Mouse (Mus musculus) limb, embryonic 14.5 days (tissue): Measurements from ENCODE around the gene Olfr355. TPM values are rescaled to one million over a fixed set of nuclear protein-coding genes. Genes with fewer than 3 reads are reported as not detected.

Experiments used
- ATAC-seq: fragments of 200-750 bp; cut with Nextera tagmentation; 2 replicates; pipeline ENCODE4 v1.8.0; 2017; ENCODE audit warnings: low read depth, moderate number of reproducible peaks, moderate TSS enrichment; ENCODE audit not compliant: low FRiP score
- DNase-seq: peaks from one replicate; pipeline ENCODE4 v3.0.0-alpha.2; 2015; ENCODE audit warnings: low spot score
- H3K27ac ChIP-seq: fragments of 300-500 bp; sonication (generic); replicated peaks from 2 replicates; pipeline ENCODE4 v1.5.1; 2014; ENCODE audit warnings: low read depth, mild to moderate bottlenecking, low read length, moderate library complexity, mixed read lengths
- H3K27me3 ChIP-seq: fragments of 300-500 bp; sonication (generic); 2 replicates; pipeline ENCODE4 v1.6.1; 2014; ENCODE audit warnings: low read length, mixed read lengths; ENCODE audit not compliant: control insufficient read depth, insufficient read depth
- H3K36me3 ChIP-seq: fragments of 300-500 bp; sonication (generic); 2 replicates; pipeline ENCODE4 v1.6.1; 2014; ENCODE audit warnings: mild to moderate bottlenecking, low read length, moderate library complexity, mixed read lengths; ENCODE audit not compliant: control insufficient read depth, insufficient read depth
- H3K4me1 ChIP-seq: fragments of 300-500 bp; sonication (generic); 2 replicates; pipeline ENCODE4 v1.6.1; 2014; ENCODE audit warnings: antibody characterized with exemption, low read length, mixed read lengths; ENCODE audit not compliant: control insufficient read depth, insufficient read depth
- H3K4me2 ChIP-seq: fragments of 300-500 bp; sonication (generic); replicated peaks from 2 replicates; pipeline ENCODE4 v1.6.1; 2014; ENCODE audit warnings: low read depth, mild to moderate bottlenecking, low read length, moderate library complexity; ENCODE audit not compliant: severe bottlenecking
- H3K4me3 ChIP-seq: fragments of 300-500 bp; sonication (generic); replicated peaks from 2 replicates; pipeline ENCODE4 v1.5.1; 2014; ENCODE audit warnings: low read length
- H3K9ac ChIP-seq: fragments of 300-500 bp; sonication (generic); 2 replicates; pipeline ENCODE4 v1.6.1; 2014; ENCODE audit warnings: mild to moderate bottlenecking, low read depth, low read length, moderate library complexity; ENCODE audit not compliant: severe bottlenecking
- H3K9me3 ChIP-seq: fragments of 300-500 bp; sonication (generic); 2 replicates; pipeline ENCODE4 v1.6.1; 2016; ENCODE audit warnings: low read length; ENCODE audit not compliant: control insufficient read depth
- POLR2A ChIP-seq: fragments of 200-500 bp; IDR thresholded peaks from 2 replicates; pipeline ENCODE4 v1.8.0; 2012; ENCODE audit warnings: inconsistent platforms, mild to moderate bottlenecking, moderate library complexity, borderline replicate concordance; ENCODE audit not compliant: insufficient read depth, insufficient read length; ENCODE audit errors: extremely low read depth
- WGBS: fragments of 180-500 bp; shearing (Covaris S2); extraction: QIAGEN DNeasy Blood & Tissue Kit; methylation state at CpG from one replicate; pipeline ENCODE4 v1.1.7; 2014; 5-methylcytosine and 5-hydroxymethylcytosine counted together
- polyA plus RNA-seq, 2 experiments: library from polyadenylated mRNA; depleted of rRNA in 1 of 2; stranded (reverse) in 1 of 2; unstranded in 1 of 2; fragments of >200 nt; fragmentation: Nextera tagmentation in 1 of 2; extraction: Ambion mirVana in 1 of 2; gene quantifications; 2 replicates each; pipeline versions ENCODE4 v1.2.1 to v1.2.3; 2012 to 2014

The Olfr355 gene
- polyA plus RNA-seq (2012; rRNA removed) (not detected in 2 replicates), polyA plus RNA-seq (2014; fragmentation: Nextera tagmentation; extraction: Ambion mirVana) (not detected in 2 replicates)

GRCm38 (mm10) chr2:36928797-36929196 lies at the start of gene Olfr355:
Gene Olfr355 (minus strand): TSS chr2:36928897.
- H3K4me3 ChIP-seq, result no peak within 1 kb of the TSS
- no peak for TF ChIP-seq POLR2A
- DNase-seq (no peak), ATAC-seq (no peak)
- H3K4me2 ChIP-seq, result no peak within 1 kb of the TSS
- no peaks in the 10 kb centered on the region for H3K36me3 ChIP-seq
- no peaks in the 10 kb centered on the region for H3K27me3 ChIP-seq
- no peaks in the 10 kb centered on the region for H3K9me3 ChIP-seq
- H3K27ac ChIP-seq, result no peak within 1 kb of the TSS
- no peaks in the 10 kb centered on the region for H3K4me1 ChIP-seq
- no peak within 1 kb of the TSS for H3K9ac ChIP-seq

- H3K4me1 ChIP-seq, result no peaks in the 10 kb centered on the region
- ATAC-seq (no peak), DNase-seq (no peak)
- no peaks in the 10 kb centered on the region for H3K36me3 ChIP-seq
- no peak within 1 kb of the TSS for H3K4me2 ChIP-seq
- no peak for TF ChIP-seq POLR2A
- no peaks in the 10 kb centered on the region for H3K27me3 ChIP-seq
- H3K4me3 ChIP-seq, result no peak within 1 kb of the TSS
- no peaks in the 10 kb centered on the region for H3K9me3 ChIP-seq
- 87% methylated on average over 2 of the region's 2 CpGs for WGBS
- no peak within 1 kb of the TSS for H3K9ac ChIP-seq
- no peak within 1 kb of the TSS for H3K27ac ChIP-seq
These were observed 8.1 kb upstream of the Olfr355 start, which contains the start of gene Olfr356 for GRCm38 (mm10) chr2:36936821-36937220. Gene Olfr356 (plus strand): TSS chr2:36937121.

- H3K4me3 ChIP-seq, result no peak within 1 kb of the TSS
- DNase-seq (no peak), ATAC-seq (no peak)
- TF ChIP-seq POLR2A, result no peak
- H3K36me3 ChIP-seq, result no peaks in the 10 kb centered on the region
- H3K4me1 ChIP-seq, result no peaks in the 10 kb centered on the region
- no peaks in the 10 kb centered on the region for H3K9me3 ChIP-seq
- no peak within 1 kb of the TSS for H3K27ac ChIP-seq
- H3K4me2 ChIP-seq, result no peak within 1 kb of the TSS
- H3K27me3 ChIP-seq, result no peaks in the 10 kb centered on the region
- H3K9ac ChIP-seq, result no peak within 1 kb of the TSS
These were observed 23.3 kb downstream of the Olfr355 start, which contains the start of gene Olfr354 for GRCm38 (mm10) chr2:36905380-36905779. Gene Olfr354 (plus strand): TSS chr2:36905680.

GRCm38 (mm10) chr2:36897114-36897513 lies 31.6 kb downstream of the Olfr355 start:
- H3K4me2 ChIP-seq, result no peak overlapping the region
- no peak for TF ChIP-seq POLR2A
- no peaks in the 10 kb centered on the region for H3K36me3 ChIP-seq

GRCm38 (mm10) chr2:36892836-36893235 lies 35.9 kb downstream of the Olfr355 start, which contains the start of gene Olfr353:
Gene Olfr353 (minus strand): TSS chr2:36892936.
- no peaks in the 10 kb centered on the region for H3K27me3 ChIP-seq
- H3K9ac ChIP-seq, result no peak within 1 kb of the TSS
- H3K27ac ChIP-seq, result no peak within 1 kb of the TSS
- no peak for TF ChIP-seq POLR2A
- no peaks in the 10 kb centered on the region for H3K9me3 ChIP-seq
- no peak for ATAC-seq
- H3K4me1 ChIP-seq, result no peaks in the 10 kb centered on the region
- DNase-seq, result no peak
- H3K4me3 ChIP-seq, result no peak within 1 kb of the TSS
- no peaks in the 10 kb centered on the region for H3K36me3 ChIP-seq
- no peak within 1 kb of the TSS for H3K4me2 ChIP-seq

More at GRCm38 (mm10) chr2:36897114-36897513, 31.6 kb downstream of the Olfr355 start:
- Histone ChIP-seq H3K27ac (no peak overlapping the region), H3K4me3 (no peak overlapping the region), H3K9ac (no peak overlapping the region), H3K27me3 (no peaks in the 10 kb centered on the region), H3K4me1 (no peaks in the 10 kb centered on the region), H3K9me3 (no peaks in the 10 kb centered on the region)
- ATAC-seq (no peak), DNase-seq (no peak)

Other genes starting within 250 kb of the Olfr355 start
- not detected in 2 replicates for gene Olfr346, start 243.1 kb downstream of the Olfr355 start, polyA plus RNA-seq (2012; rRNA removed)
- gene Olfr346, start 243.1 kb downstream of the Olfr355 start, polyA plus RNA-seq (2014; fragmentation: Nextera tagmentation; extraction: Ambion mirVana), result not detected in 2 replicates
- gene Olfr347, start 197.0 kb downstream of the Olfr355 start, polyA plus RNA-seq (2012; rRNA removed), result not detected in 2 replicates
- not detected in 2 replicates for gene Olfr347, start 197.0 kb downstream of the Olfr355 start, polyA plus RNA-seq (2014; fragmentation: Nextera tagmentation; extraction: Ambion mirVana)
- gene Olfr348, start 144.6 kb downstream of the Olfr355 start, polyA plus RNA-seq (2012; rRNA removed), result not detected in 2 replicates
- gene Olfr348, start 144.6 kb downstream of the Olfr355 start, polyA plus RNA-seq (2014; fragmentation: Nextera tagmentation; extraction: Ambion mirVana), result not detected in 2 replicates
- not detected in 2 replicates for gene Olfr50, start 138.4 kb downstream of the Olfr355 start, polyA plus RNA-seq (2012; rRNA removed)
- gene Olfr50, start 138.4 kb downstream of the Olfr355 start, polyA plus RNA-seq (2014; fragmentation: Nextera tagmentation; extraction: Ambion mirVana), result not detected in 2 replicates
- not detected in 2 replicates for gene Olfr3, start 111.9 kb downstream of the Olfr355 start, polyA plus RNA-seq (2012; rRNA removed)
- gene Olfr3, start 111.9 kb downstream of the Olfr355 start, polyA plus RNA-seq (2014; fragmentation: Nextera tagmentation; extraction: Ambion mirVana), result not detected in 2 replicates
- not detected in 2 replicates for gene Olfr350, start 82.6 kb downstream of the Olfr355 start, polyA plus RNA-seq (2012; rRNA removed)
- not detected in 2 replicates for gene Olfr350, start 82.6 kb downstream of the Olfr355 start, polyA plus RNA-seq (2014; fragmentation: Nextera tagmentation; extraction: Ambion mirVana)
- not detected in 2 replicates for gene Olfr351, start 66.2 kb downstream of the Olfr355 start, polyA plus RNA-seq (2012; rRNA removed)
- gene Olfr351, start 66.2 kb downstream of the Olfr355 start, polyA plus RNA-seq (2014; fragmentation: Nextera tagmentation; extraction: Ambion mirVana), result not detected in 2 replicates
- not detected in 2 replicates for gene Olfr352, start 60.4 kb downstream of the Olfr355 start, polyA plus RNA-seq (2012; rRNA removed)
- not detected in 2 replicates for gene Olfr352, start 60.4 kb downstream of the Olfr355 start, polyA plus RNA-seq (2014; fragmentation: Nextera tagmentation; extraction: Ambion mirVana)
- not detected in 2 replicates for gene Olfr353, start 36.0 kb downstream of the Olfr355 start, polyA plus RNA-seq (2012; rRNA removed)
- gene Olfr353, start 36.0 kb downstream of the Olfr355 start, polyA plus RNA-seq (2014; fragmentation: Nextera tagmentation; extraction: Ambion mirVana), result not detected in 2 replicates
- gene Olfr354, start 23.2 kb downstream of the Olfr355 start, polyA plus RNA-seq (2012; rRNA removed), result not detected in 2 replicates
- gene Olfr354, start 23.2 kb downstream of the Olfr355 start, polyA plus RNA-seq (2014; fragmentation: Nextera tagmentation; extraction: Ambion mirVana), result not detected in 2 replicates
- not detected in 2 replicates for gene Olfr356, start 8.2 kb upstream of the Olfr355 start, polyA plus RNA-seq (2012; rRNA removed)
- not detected in 2 replicates for gene Olfr356, start 8.2 kb upstream of the Olfr355 start, polyA plus RNA-seq (2014; fragmentation: Nextera tagmentation; extraction: Ambion mirVana)
- gene Olfr357, start 64.9 kb upstream of the Olfr355 start, polyA plus RNA-seq (2012; rRNA removed), result not detected in 2 replicates
- not detected in 2 replicates for gene Olfr357, start 64.9 kb upstream of the Olfr355 start, polyA plus RNA-seq (2014; fragmentation: Nextera tagmentation; extraction: Ambion mirVana)
- not detected in 2 replicates for gene Olfr358, start 80.4 kb upstream of the Olfr355 start, polyA plus RNA-seq (2012; rRNA removed)
- not detected in 2 replicates for gene Olfr358, start 80.4 kb upstream of the Olfr355 start, polyA plus RNA-seq (2014; fragmentation: Nextera tagmentation; extraction: Ambion mirVana)
- gene Olfr360, start 136.8 kb upstream of the Olfr355 start, polyA plus RNA-seq (2012; rRNA removed), result not detected in 2 replicates
- gene Olfr360, start 136.8 kb upstream of the Olfr355 start, polyA plus RNA-seq (2014; fragmentation: Nextera tagmentation; extraction: Ambion mirVana), result not detected in 2 replicates
- not detected in 2 replicates for gene Olfr361, start 160.4 kb upstream of the Olfr355 start, polyA plus RNA-seq (2012; rRNA removed)
- gene Olfr361, start 160.4 kb upstream of the Olfr355 start, polyA plus RNA-seq (2014; fragmentation: Nextera tagmentation; extraction: Ambion mirVana), result not detected in 2 replicates
- gene Olfr362, start 189.0 kb upstream of the Olfr355 start, polyA plus RNA-seq (2012; rRNA removed), result not detected in 2 replicates
- not detected in 2 replicates for gene Olfr362, start 189.0 kb upstream of the Olfr355 start, polyA plus RNA-seq (2014; fragmentation: Nextera tagmentation; extraction: Ambion mirVana)
- not detected in 2 replicates for gene Olfr364-ps1, start 210.4 kb upstream of the Olfr355 start, polyA plus RNA-seq (2012; rRNA removed)
- not detected in 2 replicates for gene Olfr364-ps1, start 210.4 kb upstream of the Olfr355 start, polyA plus RNA-seq (2014; fragmentation: Nextera tagmentation; extraction: Ambion mirVana)